Mouse (Mus musculus): ENCODE measurements around the gene Drc7.

- TF ChIP-seq CTCF (IDR thresholded peaks at IDR 0.05; ENCODE audit: borderline replicate concordance, extremely low read depth, insufficient read depth, insufficient read length) (no peak), POLR2A (IDR thresholded peaks at IDR 0.05; ENCODE audit: borderline replicate concordance, extremely low read depth, insufficient read depth, insufficient read length, poor library complexity, severe bottlenecking) (no peak)
Observed at GRCm38 (mm10) chr8:95056414-95056813, 1.5 kb downstream of the Drc7 start.
